Mouse (Mus musculus): ENCODE results near the gene Raver2.
"Not testable (repeated sequence)": the region's sequence is repeated elsewhere in the genome, so short reads cannot be mapped to it uniquely, and the experiment has no call there.

The Raver2 gene

GRCm38 (mm10) chr4:101068786-101069153 lies at the start of gene Raver2:
Gene Raver2, plus strand, starts transcription at chr4:101068983.
- DNase-seq (ENCODE audit: low read depth, low spot score), result peak; percentile 31

- no peak for DNase-seq (ENCODE audit: low read depth, low spot score)
Measured at GRCm38 (mm10) chr4:101020596-101020995, 48.2 kb upstream of the Raver2 start, which contains the start of gene Gm10577. Gene Gm10577, minus strand, starts transcription at chr4:101020696.

- no peak for DNase-seq (ENCODE audit: low read depth, low spot score)
Measured at GRCm38 (mm10) chr4:101026566-101026965, 42.2 kb upstream of the Raver2 start.

- DNase-seq (ENCODE audit: low read depth, low spot score), result no peak
Measured at GRCm38 (mm10) chr4:101026995-101027394, 41.8 kb upstream of the Raver2 start.

DNA sequence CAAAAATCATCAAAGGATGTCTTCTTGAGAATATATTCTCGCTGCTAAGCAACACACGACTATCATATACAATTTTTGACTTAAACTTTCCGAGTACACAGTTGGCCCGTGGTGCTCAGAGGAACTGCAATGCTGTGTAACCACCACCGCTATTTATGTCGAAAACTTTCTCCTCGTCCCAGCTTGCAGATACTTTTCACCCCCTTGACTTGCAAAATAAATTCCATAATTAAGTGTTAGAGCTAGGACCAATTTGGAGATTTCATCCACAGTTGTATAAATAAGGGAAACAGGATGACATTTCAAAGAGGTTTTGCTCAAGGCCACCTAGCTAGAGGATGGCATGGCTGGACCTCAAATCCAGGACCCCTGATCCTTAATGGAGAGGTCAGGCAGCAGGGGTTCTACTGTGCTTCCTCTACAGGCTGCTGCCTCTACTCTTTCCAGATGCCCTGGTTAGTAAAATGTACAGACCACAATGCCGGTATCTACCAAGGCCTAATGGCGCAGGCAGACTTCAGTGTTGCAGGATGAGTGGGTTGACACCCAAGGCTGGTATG lies 40.9 kb upstream of the Raver2 start:
- no peak for DNase-seq (ENCODE audit: low read depth, low spot score)

DNA sequence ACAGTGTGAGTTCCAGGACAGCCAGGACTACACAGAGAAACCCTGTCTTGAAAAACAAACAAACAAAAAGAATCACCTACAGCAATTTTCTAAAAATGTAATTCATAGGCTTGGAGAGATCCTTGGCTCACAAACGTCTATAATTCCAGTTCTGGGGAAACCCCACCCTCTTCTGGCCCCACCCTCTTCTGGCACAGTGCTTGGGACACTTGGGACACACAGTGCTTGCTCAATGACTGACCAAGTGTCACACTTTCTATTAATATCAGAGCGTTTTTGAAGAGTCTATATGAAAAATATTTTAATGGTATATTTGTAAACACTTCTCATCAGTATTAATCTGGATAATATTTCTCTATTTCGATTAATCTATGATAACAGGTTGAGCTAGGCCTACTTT lies 35.7 kb upstream of the Raver2 start:
- DNase-seq (ENCODE audit: low read depth, low spot score), result no peak

DNA sequence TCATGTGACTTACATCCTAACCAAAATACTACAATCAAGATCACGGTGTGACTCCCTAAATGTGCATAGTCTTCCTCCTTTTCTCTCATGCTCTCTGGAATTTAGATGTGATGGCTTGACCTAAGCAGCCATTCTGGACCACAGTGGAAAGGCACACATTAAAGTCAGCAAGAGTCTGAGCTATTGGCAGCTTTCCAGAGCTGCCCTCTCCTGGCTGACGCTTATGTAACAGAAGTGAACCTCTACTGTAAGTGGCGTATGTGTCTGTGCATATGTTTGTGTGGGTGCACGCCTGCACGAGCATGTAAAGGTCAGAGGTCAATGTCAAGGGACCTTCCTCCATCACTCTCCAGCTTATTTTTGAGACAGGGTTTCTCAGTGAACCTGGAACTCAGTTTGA lies 33.7 kb upstream of the Raver2 start:
- DNase-seq (ENCODE audit: low read depth, low spot score), result no peak

DNA sequence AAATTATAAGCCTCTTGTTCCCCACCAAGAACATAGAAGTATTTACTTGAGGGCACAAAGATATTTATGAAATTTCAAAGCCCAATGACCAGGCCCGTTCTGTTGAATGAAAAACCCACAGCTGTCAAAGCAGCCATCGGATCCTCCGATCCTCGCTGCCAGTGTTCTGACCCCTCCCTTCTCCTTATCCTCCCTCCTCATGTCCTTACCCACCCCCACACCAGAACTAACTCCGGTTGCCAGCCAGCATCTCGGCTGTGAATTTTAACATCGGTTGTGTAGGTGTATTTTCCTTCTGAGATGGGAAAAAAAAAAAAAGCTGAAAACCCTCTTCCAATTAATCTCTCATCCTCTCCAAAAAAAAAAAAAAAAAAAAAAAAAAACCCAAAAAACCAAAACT lies 31.6 kb upstream of the Raver2 start:
- no peak for DNase-seq (ENCODE audit: low read depth, low spot score)

- DNase-seq (ENCODE audit: low read depth, low spot score), result no peak
Measured at GRCm38 (mm10) chr4:101043691-101044090, 25.1 kb upstream of the Raver2 start.

DNA sequence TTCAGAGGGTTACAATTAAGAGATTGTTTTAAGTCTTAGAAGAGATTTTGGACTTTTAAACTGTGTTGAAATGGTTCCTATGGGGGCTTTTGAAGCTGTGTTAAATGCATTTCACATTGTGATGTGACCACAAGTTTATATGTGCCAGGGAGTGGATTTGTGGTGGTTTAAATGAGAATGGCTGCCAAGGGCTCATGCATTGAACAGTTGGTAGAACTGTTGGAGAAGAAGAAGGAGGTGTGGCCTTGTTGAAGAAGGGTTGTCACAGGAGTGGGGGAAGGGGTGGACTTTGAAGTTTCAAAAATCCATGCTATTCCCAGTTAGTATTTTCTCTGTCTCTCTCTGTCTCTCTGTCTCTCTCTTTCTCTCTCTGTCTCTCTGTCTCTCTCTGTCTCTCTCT lies 24.6 kb upstream of the Raver2 start:
- no peak for DNase-seq (ENCODE audit: low read depth, low spot score)

DNA sequence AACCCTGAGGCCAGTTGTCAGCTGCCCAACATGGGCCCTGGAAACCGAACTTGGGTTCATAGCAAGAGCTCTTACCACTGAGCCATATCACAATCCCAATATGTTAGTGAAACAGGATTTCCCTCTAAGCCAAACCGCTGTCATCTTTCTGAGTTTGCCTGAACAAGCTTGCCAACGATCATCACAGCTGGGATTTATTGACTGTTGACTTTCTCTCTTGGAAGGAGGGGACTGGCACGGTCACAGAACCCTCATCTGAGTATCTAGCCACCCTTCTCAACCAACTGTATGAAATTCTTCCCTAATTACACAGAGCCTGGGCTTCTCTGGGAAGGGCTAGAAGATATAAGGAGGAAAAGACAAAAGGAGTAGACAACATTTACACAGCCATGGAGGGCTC lies 22.2 kb upstream of the Raver2 start:
- no peak for DNase-seq (ENCODE audit: low read depth, low spot score)

- DNase-seq (ENCODE audit: low read depth, low spot score), result no peak
Measured at GRCm38 (mm10) chr4:101062146-101062545, 6.6 kb upstream of the Raver2 start.

- DNase-seq (ENCODE audit: low read depth, low spot score), result no peak
Measured at GRCm38 (mm10) chr4:101066401-101066800, 2.4 kb upstream of the Raver2 start.

GRCm38 (mm10) chr4:101069154-101069971 lies 580 bp downstream of the Raver2 start:
- peak; percentile 60 for DNase-seq (ENCODE audit: low read depth, low spot score)

DNA sequence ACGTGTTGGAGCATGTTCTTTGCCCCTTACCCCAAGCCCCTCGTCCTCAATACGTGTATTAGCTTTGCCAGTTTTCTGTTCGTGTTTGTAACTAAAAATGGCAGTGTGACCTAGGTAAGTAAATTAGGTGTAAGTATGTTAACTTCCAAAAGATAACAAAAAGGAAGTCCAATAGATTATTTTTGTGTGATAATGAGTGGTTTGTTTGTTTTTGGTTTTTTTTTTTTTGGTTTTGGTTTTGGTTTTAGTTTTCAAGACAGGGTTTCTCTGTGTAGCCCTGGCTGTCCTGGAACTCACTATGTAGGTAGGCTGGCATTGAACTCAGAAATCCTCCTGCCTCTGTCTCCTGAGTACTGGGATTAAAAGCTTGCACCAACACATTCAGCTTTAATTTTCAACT lies 2.8 kb downstream of the Raver2 start:
- DNase-seq (ENCODE audit: low read depth, low spot score), result no peak

GRCm38 (mm10) chr4:101076425-101076824 lies 7.6 kb downstream of the Raver2 start:
- DNase-seq (ENCODE audit: low read depth, low spot score), result no peak

GRCm38 (mm10) chr4:101080016-101080415 lies 11.2 kb downstream of the Raver2 start:
- DNase-seq (ENCODE audit: low read depth, low spot score), result no peak

GRCm38 (mm10) chr4:101082176-101082888 lies 13.5 kb downstream of the Raver2 start:
- DNase-seq (ENCODE audit: low read depth, low spot score), result no peak

DNA sequence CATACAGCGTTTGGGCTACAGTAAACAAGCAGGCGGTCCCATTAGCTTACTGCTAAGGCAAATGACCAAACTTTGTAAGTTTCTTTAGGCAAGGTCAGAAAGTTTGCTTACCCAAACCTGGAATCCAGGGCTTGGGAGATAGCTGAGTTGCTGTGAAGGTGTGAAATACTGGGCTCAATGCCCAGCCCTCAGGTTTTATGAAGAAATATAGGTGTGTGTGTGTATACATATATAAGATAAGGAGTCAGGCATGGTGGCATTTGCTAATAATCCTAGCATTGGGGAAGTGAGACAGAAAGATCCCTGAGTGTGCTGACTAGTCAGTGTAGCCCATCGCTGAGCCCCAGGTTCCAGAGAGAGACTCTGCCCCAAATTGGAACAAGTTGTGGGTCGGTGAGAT lies 16.1 kb downstream of the Raver2 start:
- DNase-seq (ENCODE audit: low read depth, low spot score), result no peak

DNA sequence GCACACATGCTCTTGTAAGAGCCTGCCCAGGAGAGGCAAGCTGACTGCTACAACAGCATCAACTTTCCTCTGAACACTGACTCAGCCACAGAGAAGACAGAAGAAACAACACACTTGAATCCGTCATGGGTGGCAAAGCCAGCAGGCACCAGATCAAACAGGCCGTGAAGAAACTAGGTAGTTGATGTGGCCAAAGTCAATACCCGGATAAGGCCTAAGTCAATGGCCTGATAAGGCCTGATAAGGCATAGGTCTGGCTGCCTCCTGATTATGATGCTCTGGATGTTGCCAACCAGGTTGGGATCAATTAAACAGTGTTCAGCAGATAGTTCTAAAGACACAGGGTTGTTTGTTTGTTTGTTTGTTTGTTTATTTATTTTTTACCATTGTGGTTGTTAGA lies 17.3 kb downstream of the Raver2 start:
- DNase-seq (ENCODE audit: low read depth, low spot score), result no peak

GRCm38 (mm10) chr4:101087721-101088120 lies 18.9 kb downstream of the Raver2 start:
- DNase-seq (ENCODE audit: low read depth, low spot score), result no peak

DNA sequence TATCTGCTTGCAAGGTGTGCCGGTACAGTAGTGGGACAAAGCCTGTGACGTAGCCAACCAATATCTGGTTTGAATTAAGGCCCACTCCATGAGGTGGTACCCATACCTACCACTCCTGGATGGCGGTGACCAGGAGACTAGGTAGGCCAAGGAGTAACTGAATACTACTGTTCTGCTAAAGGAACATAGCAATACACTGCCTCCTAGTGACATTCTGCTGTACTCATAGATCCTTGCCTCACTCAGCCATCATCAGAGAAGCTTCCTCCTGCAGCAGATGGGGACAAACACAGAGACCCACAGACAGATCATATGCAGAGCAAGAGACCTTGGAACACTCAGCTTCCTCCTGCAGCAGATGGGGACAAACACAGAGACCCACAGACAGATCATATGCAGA lies 21.8 kb downstream of the Raver2 start:
- DNase-seq (ENCODE audit: low read depth, low spot score), result not testable (repeated sequence)

DNA sequence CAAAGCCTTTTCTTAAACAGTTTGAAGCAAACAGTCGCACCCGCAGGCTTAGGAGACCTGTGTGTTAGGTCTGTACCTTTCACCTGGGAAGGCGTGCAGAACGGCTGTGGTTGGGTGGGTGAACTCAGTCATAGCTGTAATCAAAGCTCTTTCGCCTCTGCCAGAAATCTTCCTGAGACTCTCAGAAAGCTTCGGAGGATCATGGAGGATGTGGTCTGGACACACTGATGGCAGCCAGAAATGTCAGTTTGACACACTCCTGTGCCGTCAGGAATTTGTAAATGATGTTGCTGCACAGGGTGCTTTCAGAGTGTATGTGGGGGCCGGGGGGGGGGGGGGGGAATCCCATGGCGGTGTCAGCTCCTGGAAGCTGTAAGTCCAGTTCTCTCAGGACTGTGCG lies 24.5 kb downstream of the Raver2 start:
- no peak for DNase-seq (ENCODE audit: low read depth, low spot score)

Data from retina, postnatal 7 days (tissue).